Mouse (Mus musculus) testis, adult 2 months (tissue): ENCODE measurements at regions not wholly inside any gene's neighbourhood (a gene's known extent, or its start where the extent isn't known, plus 50 kb on each side); places are given as distances from the start of the nearest gene placed in this dataset.

Experiments used
- CTCF ChIP-seq: fragments of 200-500 bp; IDR thresholded peaks from 2 replicates; pipeline ENCODE4 v1.5.1; 2012; ENCODE audit warnings: low read depth, mild to moderate bottlenecking, inconsistent platforms, low read length, moderate library complexity; ENCODE audit not compliant: control insufficient read depth, insufficient read depth, insufficient replicate concordance
- POLR2A ChIP-seq: fragments of 200-500 bp; IDR thresholded peaks from 2 replicates; pipeline ENCODE4 v1.6.1; 2012; ENCODE audit warnings: low read depth, mild to moderate bottlenecking, inconsistent platforms, low read length, moderate library complexity; ENCODE audit not compliant: control insufficient read depth

DNA sequence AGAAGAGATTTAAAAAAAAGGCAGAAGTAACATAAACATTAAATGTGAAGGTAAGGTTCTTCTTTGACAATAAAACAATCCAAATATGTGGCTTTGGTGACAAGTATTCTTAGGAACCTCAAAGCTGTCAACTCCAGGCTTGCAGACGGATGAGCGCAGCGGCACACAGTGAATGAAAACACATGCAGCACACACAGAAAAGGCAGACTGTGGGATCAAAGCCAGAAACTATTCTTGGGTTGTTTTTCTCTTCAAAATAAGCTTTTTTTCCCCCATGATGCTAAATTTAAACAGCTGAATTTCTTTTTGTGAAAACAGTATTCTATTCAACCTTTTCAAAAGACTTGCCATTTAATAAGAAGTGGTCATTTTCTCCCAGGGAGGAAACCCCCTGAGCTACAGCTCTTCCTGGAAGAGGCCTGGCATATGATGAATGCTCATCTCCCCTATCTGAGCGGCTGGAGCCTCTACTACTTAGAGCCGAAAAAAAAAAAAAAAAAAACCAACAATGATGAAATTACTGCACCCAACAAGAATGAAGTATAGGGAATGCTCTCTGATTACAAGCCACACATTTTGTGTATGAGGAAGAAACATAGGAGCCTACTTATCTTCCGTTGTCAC, 648.9 kb upstream of the Tbl1xr1 start:
- TF ChIP-seq CTCF (no peak), POLR2A (no peak)
